Comparison of ENCODE assay signal across 28 mouse cellular contexts in genomic region chr17:34370563-34370962, GRCm38 (mm10). TPM values are rescaled to one million over a fixed set of nuclear protein-coding genes. Genes with fewer than 3 reads are reported as not detected.
A peak's percentile ranks its signal among the peaks of the same experiment; 100 is the strongest.
DNase-seq lines count a peak whose midpoint lies in the region; ATAC-seq and TF ChIP-seq lines count a peak whose summit lies in the region.
"Had no signal": no experiment of that assay in that cellular context is flagged by ENCODE, and none has a peak within 500 bp of the region (broad histone marks: within the 10 kb centered on the region; RNA-seq: fewer than 3 reads in every experiment).

No protein-coding gene starts in this region.

- H3K4me2 ChIP-seq in intestine, embryonic 15.5 days (replicated peaks) = no peak overlapping the region
- no peak overlapping the region for H3K4me2 ChIP-seq in intestine, embryonic 16.5 days (ENCODE audit: low read depth, low read length)
- H3K4me2 ChIP-seq in intestine, postnatal 0 days (replicated peaks; ENCODE audit: low read depth) = no peak overlapping the region
- H3K4me2 ChIP-seq in forebrain, embryonic 13.5 days = no peak overlapping the region

- no peak for DNase-seq in urinary bladder, postnatal 36 days (ENCODE audit: low spot score in 2 of 2)
- no peak for DNase-seq in right cerebral cortex, postnatal 10 days (ENCODE audit: low spot score in 2 of 2)
- DNase-seq in adrenal gland, postnatal 4 days (ENCODE audit: low spot score in 2 of 2) = no peak
- DNase-seq: adrenal gland, adult 2 months; adrenal gland, adult 8-10 months; adrenal gland, postnatal 10 days; adrenal gland, postnatal 14 days; adrenal gland, postnatal 25 days; adrenal gland, postnatal 36 days; B cell, adult 2 months; cerebellum, adult 11 months; cerebellum, adult 11-12 months; cerebellum, adult 18-20 months had no signal

- H3K4me3 ChIP-seq in intestine, embryonic 15.5 days (replicated peaks) = no peak overlapping the region
- H3K4me3 ChIP-seq in intestine, embryonic 16.5 days (ENCODE audit: low read length) = no peak overlapping the region
- H3K4me3 ChIP-seq in intestine, postnatal 0 days (ENCODE audit: low read depth, low read length) = no peak overlapping the region
- H3K4me3 ChIP-seq in small intestine, adult 2 months (ENCODE audit: low read depth, low read length) = no peak overlapping the region
- H3K4me3 ChIP-seq in forebrain, embryonic 13.5 days = no peak overlapping the region

- WGBS in intestine, embryonic 15.5 days = 56% methylated on average over 4 of the region's 4 CpGs
- 39% methylated on average over 4 of the region's 4 CpGs for WGBS in intestine, embryonic 16.5 days
- 46% methylated on average over 4 of the region's 4 CpGs for WGBS in intestine, postnatal 0 days
- 18% methylated on average over 4 of the region's 4 CpGs for WGBS in small intestine, adult 2 months
- 85% methylated on average over 4 of the region's 4 CpGs for WGBS in forebrain, embryonic 13.5 days

- H3K36me3 ChIP-seq in intestine, embryonic 15.5 days = no peaks in the 10 kb centered on the region
- H3K36me3 ChIP-seq in intestine, embryonic 16.5 days (ENCODE audit: control insufficient read depth, insufficient read depth, low read length) = no peaks in the 10 kb centered on the region
- no peaks in the 10 kb centered on the region for H3K36me3 ChIP-seq in intestine, postnatal 0 days (ENCODE audit: control insufficient read depth, insufficient read depth)
- H3K36me3 ChIP-seq in small intestine, adult 2 months (ENCODE audit: control insufficient read depth, insufficient read depth, low read length) = peaks cover 2% of the 10 kb centered on the region; the same call in 1 of the 2 replicates
- no peaks in the 10 kb centered on the region for H3K36me3 ChIP-seq in forebrain, embryonic 13.5 days (ENCODE audit: poor library complexity, severe bottlenecking)
- H3K36me3 ChIP-seq: G1E had no signal

- no peak overlapping the region for H3K27ac ChIP-seq in intestine, embryonic 15.5 days
- no peak overlapping the region; the same call in 1 of the 2 replicates for H3K27ac ChIP-seq in intestine, embryonic 16.5 days (ENCODE audit: low read length)
- H3K27ac ChIP-seq in intestine, postnatal 0 days (ENCODE audit: low read depth, low read length) = 0 out of 2 replicates have a peak overlapping the region, but pooled peaks have one; percentile 57
- H3K27ac ChIP-seq in small intestine, adult 2 months (ENCODE audit: insufficient read depth, low read depth, low read length) = peak overlapping the region; percentile 99
- H3K27ac ChIP-seq in forebrain, embryonic 13.5 days = no peak overlapping the region

- no peaks in the 10 kb centered on the region for H3K9me3 ChIP-seq in intestine, embryonic 15.5 days
- H3K9me3 ChIP-seq in intestine, embryonic 16.5 days (ENCODE audit: control insufficient read depth, low read length) = no peaks in the 10 kb centered on the region
- no peaks in the 10 kb centered on the region for H3K9me3 ChIP-seq in intestine, postnatal 0 days (ENCODE audit: control insufficient read depth)
- H3K9me3 ChIP-seq in forebrain, embryonic 13.5 days (replicated peaks) = no peaks in the 10 kb centered on the region
- H3K9me3 ChIP-seq: G1E had no signal

- H3K4me1 ChIP-seq in intestine, embryonic 15.5 days (replicated peaks) = 0 out of 2 replicates have a peak, but pooled peaks cover 3% of the 10 kb centered on the region
- H3K4me1 ChIP-seq in intestine, embryonic 16.5 days (ENCODE audit: control insufficient read depth, insufficient read depth, low read length) = 0 out of 2 replicates have a peak, but pooled peaks cover 2% of the 10 kb centered on the region
- 0 out of 2 replicates have a peak, but pooled peaks cover 10% of the 10 kb centered on the region for H3K4me1 ChIP-seq in intestine, postnatal 0 days (replicated peaks; ENCODE audit: control insufficient read depth, insufficient read depth, low read length)
- peaks cover 19% of the 10 kb centered on the region for H3K4me1 ChIP-seq in small intestine, adult 2 months (ENCODE audit: control insufficient read depth, insufficient read depth, insufficient read length, low read length)
- no peaks in the 10 kb centered on the region for H3K4me1 ChIP-seq in forebrain, embryonic 13.5 days

- peak; percentile 73 for ATAC-seq in intestine, embryonic 15.5 days
- peak; percentile 87 for ATAC-seq in intestine, embryonic 16.5 days
- peak; percentile 87 for ATAC-seq in intestine, postnatal 0 days
- no peak for ATAC-seq in forebrain, embryonic 13.5 days
- ATAC-seq: activated CD4-positive, CD25-positive, alpha-beta regulatory T cell, adult 4 months; CD4-positive, CD25-positive, alpha-beta regulatory T cell, adult 4 months; Patski had no signal

- no peak for TF ChIP-seq CTCF in intestine, postnatal 0 days (IDR thresholded peaks at IDR 0.05; ENCODE audit: low read depth)
- no peak for TF ChIP-seq CTCF in small intestine, adult 2 months (IDR thresholded peaks at IDR 0.05; ENCODE audit: extremely low read depth, insufficient read length, insufficient replicate concordance, low read depth, low read length)

- H3K9ac ChIP-seq in intestine, embryonic 15.5 days = no peak overlapping the region
- H3K9ac ChIP-seq in intestine, embryonic 16.5 days (ENCODE audit: low read depth, low read length) = no peak overlapping the region
- H3K9ac ChIP-seq in intestine, postnatal 0 days (ENCODE audit: low read depth, low read length) = no peak overlapping the region
- H3K9ac ChIP-seq in forebrain, embryonic 13.5 days = no peak overlapping the region

- no peaks in the 10 kb centered on the region for H3K27me3 ChIP-seq in intestine, embryonic 15.5 days (replicated peaks)
- H3K27me3 ChIP-seq in intestine, embryonic 16.5 days (replicated peaks; ENCODE audit: control insufficient read depth, insufficient read depth, low read length) = no peaks in the 10 kb centered on the region
- H3K27me3 ChIP-seq in intestine, postnatal 0 days (replicated peaks; ENCODE audit: control insufficient read depth, insufficient read depth, low read length) = no peaks in the 10 kb centered on the region
- no peaks in the 10 kb centered on the region for H3K27me3 ChIP-seq in small intestine, adult 2 months (ENCODE audit: control insufficient read depth, insufficient read depth, low read length)
- no peaks in the 10 kb centered on the region for H3K27me3 ChIP-seq in forebrain, embryonic 13.5 days
- H3K27me3 ChIP-seq: CH12.LX had no signal

- no peak for TF ChIP-seq POLR2A in small intestine, adult 2 months (IDR thresholded peaks at IDR 0.05; ENCODE audit: low read depth, low read length)

RNA-seq across cellular contexts. Expression of gene Btnl1, which starts 6.4 kb away (rescaled TPM):
- 9.4 and 14.7 TPM in 2 replicates for polyA plus RNA-seq in intestine, embryonic 15.5 days (2015; fragmentation: Nextera tagmentation; extraction: Ambion mirVana)
- polyA plus RNA-seq in intestine, embryonic 16.5 days (2015; fragmentation: Nextera tagmentation; extraction: Ambion mirVana) = 30.2 and 43.2 TPM in 2 replicates
- 114 and 119 TPM in 2 replicates for polyA plus RNA-seq in intestine, postnatal 0 days (2015; fragmentation: Nextera tagmentation; extraction: Ambion mirVana)
- 78.7 and 178 TPM in 2 replicates for polyA plus RNA-seq in small intestine, adult 2 months (2012; rRNA removed)
- not detected in 2 replicates for polyA plus RNA-seq in forebrain, embryonic 13.5 days (2015; fragmentation: Nextera tagmentation; extraction: Ambion mirVana)
- total RNA-seq in adrenal gland, postnatal 4 days (2021) = not detected
- total RNA-seq: adrenal gland, adult 18-20 months; adrenal gland, adult 2 months; adrenal gland, adult 8-10 months; adrenal gland, postnatal 10 days; adrenal gland, postnatal 14 days; adrenal gland, postnatal 25 days; adrenal gland, postnatal 36 days; CH12.LX; ES-E14; MEL had no signal
- polyA plus RNA-seq: activated CD4-positive, CD25-positive, alpha-beta regulatory T cell, adult 4 months; adrenal gland, adult 2 months; brain, embryonic 14.5 days; C2C12; CD4-positive, CD25-positive, alpha-beta regulatory T cell, adult 4 months; G1E; Patski had no signal

RNA-seq across cellular contexts. Expression of gene Btnl2, which starts 15.9 kb away (rescaled TPM):
- polyA plus RNA-seq in intestine, embryonic 15.5 days (2015; fragmentation: Nextera tagmentation; extraction: Ambion mirVana) = 3.7 and 5.0 TPM in 2 replicates
- 10.6 and 16.0 TPM in 2 replicates for polyA plus RNA-seq in intestine, embryonic 16.5 days (2015; fragmentation: Nextera tagmentation; extraction: Ambion mirVana)
- polyA plus RNA-seq in intestine, postnatal 0 days (2015; fragmentation: Nextera tagmentation; extraction: Ambion mirVana) = 43.0 and 43.4 TPM in 2 replicates
- polyA plus RNA-seq in small intestine, adult 2 months (2012; rRNA removed) = 43.4 and 105 TPM in 2 replicates
- not detected in 2 replicates for polyA plus RNA-seq in forebrain, embryonic 13.5 days (2015; fragmentation: Nextera tagmentation; extraction: Ambion mirVana)
- under 1 TPM; 0.45 TPM for total RNA-seq in adrenal gland, postnatal 4 days (2021)
- total RNA-seq: ES-E14, MEL had no signal
- polyA plus RNA-seq: C2C12, G1E, Patski had no signal

RNA-seq across cellular contexts. Expression of gene BC051142, which starts 28.1 kb away (rescaled TPM):
- 0.34 and 0.59 TPM in 2 replicates for polyA plus RNA-seq in intestine, embryonic 15.5 days (2015; fragmentation: Nextera tagmentation; extraction: Ambion mirVana)
- polyA plus RNA-seq in intestine, embryonic 16.5 days (2015; fragmentation: Nextera tagmentation; extraction: Ambion mirVana) = 0.81 and 1.2 TPM in 2 replicates
- 1.6 and 1.7 TPM in 2 replicates for polyA plus RNA-seq in intestine, postnatal 0 days (2015; fragmentation: Nextera tagmentation; extraction: Ambion mirVana)
- not detected in 2 replicates for polyA plus RNA-seq in small intestine, adult 2 months (2012; rRNA removed)
- polyA plus RNA-seq in forebrain, embryonic 13.5 days (2015; fragmentation: Nextera tagmentation; extraction: Ambion mirVana) = 2.4 and 2.6 TPM in 2 replicates
- 1 to 10 TPM; 5.8 to 6.3 TPM for total RNA-seq in adrenal gland, postnatal 4 days (2021)
- total RNA-seq: ES-E14, MEL had no signal
- polyA plus RNA-seq: C2C12, G1E, Patski had no signal

RNA-seq across cellular contexts. Expression of gene H2-Eb2, which starts 45.1 kb away (rescaled TPM):
- polyA plus RNA-seq in intestine, embryonic 15.5 days (2015; fragmentation: Nextera tagmentation; extraction: Ambion mirVana) = not detected in 2 replicates
- 0.05 TPM in 1 of 2 replicates, not detected in the other for polyA plus RNA-seq in intestine, embryonic 16.5 days (2015; fragmentation: Nextera tagmentation; extraction: Ambion mirVana)
- polyA plus RNA-seq in intestine, postnatal 0 days (2015; fragmentation: Nextera tagmentation; extraction: Ambion mirVana) = not detected in 2 replicates
- polyA plus RNA-seq in small intestine, adult 2 months (2012; rRNA removed) = 0.44 and 1.2 TPM in 2 replicates
- polyA plus RNA-seq in forebrain, embryonic 13.5 days (2015; fragmentation: Nextera tagmentation; extraction: Ambion mirVana) = not detected in 2 replicates
- total RNA-seq in adrenal gland, postnatal 4 days (2021) = not detected
- total RNA-seq: adrenal gland, adult 18-20 months; adrenal gland, adult 2 months; adrenal gland, adult 8-10 months; adrenal gland, postnatal 14 days; adrenal gland, postnatal 25 days; adrenal gland, postnatal 36 days; ES-E14; MEL had no signal
- polyA plus RNA-seq: C2C12, G1E, Patski had no signal

Comparison
In these comparisons a context has a peak if more than half of its experiments do, and no peak if none do; other contexts are left out.
1. H3K27ac ChIP-seq: peak in intestine, postnatal 0 days (single experiment) and small intestine, adult 2 months (single experiment); none in intestine, embryonic 15.5 days (single experiment), intestine, embryonic 16.5 days (single experiment) and forebrain, embryonic 13.5 days (single experiment).
2. RNA of gene Btnl1, which starts 6.4 kb away (polyA plus RNA-seq): 78.7 to 178 TPM in small intestine, adult 2 months, 114 to 119 TPM in intestine, postnatal 0 days, 30.2 to 43.2 TPM in intestine, embryonic 16.5 days and 9.4 to 14.7 TPM in intestine, embryonic 15.5 days; not detected in forebrain, embryonic 13.5 days; every median in the first group is over 10 times any median in the second.